Mouse (Mus musculus) lung, adult 2 months (tissue): ENCODE measurements around the gene Zfp758. TPM values are rescaled to one million over a fixed set of nuclear protein-coding genes. Genes with fewer than 3 reads are reported as not detected.

Experiments
- DNase-seq: peaks from one replicate; pipeline ENCODE4 v3.0.0; 2022
- H3K4me1 ChIP-seq: fragments of 200-500 bp; 2 replicates; pipeline ENCODE4 v1.6.1; 2011; ENCODE audit warnings: low read length; ENCODE audit not compliant: control insufficient read depth, insufficient read depth
- H3K4me3 ChIP-seq: fragments of 200-500 bp; replicated peaks from 2 replicates; pipeline ENCODE3; 2011; ENCODE audit warnings: low read depth, mild to moderate bottlenecking, control low read depth, low read length; ENCODE audit errors: extremely low read depth
- CTCF ChIP-seq: fragments of 200-500 bp; IDR thresholded peaks from 2 replicates; pipeline ENCODE4 v1.5.1; 2011; ENCODE audit warnings: mild to moderate bottlenecking, low read length, control low read depth; ENCODE audit not compliant: insufficient read depth
- POLR2A ChIP-seq: fragments of 200-500 bp; IDR thresholded peaks from 2 replicates; pipeline ENCODE4 v1.6.1; 2011; ENCODE audit warnings: low read depth, mild to moderate bottlenecking, control low read depth, low read length, borderline replicate concordance; ENCODE audit errors: extremely low read depth
- WGBS: fragments of 180-500 bp; shearing (Covaris S2); methylation state at CpG from one replicate; pipeline ENCODE4 v1.1.7; 2018; 5-methylcytosine and 5-hydroxymethylcytosine counted together
- polyA plus RNA-seq: library from polyadenylated mRNA; depleted of rRNA; stranded (reverse); fragments of >200 nt; gene quantifications from 2 replicates; pipeline ENCODE4 v1.2.3, GENCODE M21; 2012; rRNA removed

Zfp758 gene
- polyA plus RNA-seq, 1 experiment = 1.1 TPM

GRCm38 (mm10) chr17:22424636-22425354, 63.5 kb downstream of the Zfp758 start:
- 6% methylated on average over 12 of the region's 12 CpGs for WGBS

More at GRCm38 (mm10) chr17:22424636-22425354, 63.5 kb downstream of the Zfp758 start:
- Histone ChIP-seq H3K4me1 (no peaks in the 10 kb centered on the region; the same call in 1 of the 2 replicates), H3K4me3 (peak overlapping the region; percentile 61)
- TF ChIP-seq CTCF = no peak
- TF ChIP-seq POLR2A = no peak
- DNase-seq = no peak

Other genes with a start within 250 kb of the Zfp758 start
- 0.09 and 0.21 TPM in 2 replicates for gene Zfp947, start 195.3 kb upstream of the Zfp758 start, polyA plus RNA-seq
- 0.19 and 0.44 TPM in 2 replicates for gene Zfp994, start 135.8 kb upstream of the Zfp758 start, polyA plus RNA-seq
- 0.57 and 0.86 TPM in 2 replicates for gene CT030661.1, start 46.6 kb upstream of the Zfp758 start, polyA plus RNA-seq
- gene Zfp944, start 53 bp upstream of the Zfp758 start, polyA plus RNA-seq = 1.9 and 2.2 TPM in 2 replicates
- 2.2 and 2.3 TPM in 2 replicates for gene Zfp946, start 62.8 kb downstream of the Zfp758 start, polyA plus RNA-seq
- not detected in 2 replicates for gene Vmn2r111, start 212.0 kb downstream of the Zfp758 start, polyA plus RNA-seq
- not detected in 2 replicates for gene Vmn2r112, start 239.5 kb downstream of the Zfp758 start, polyA plus RNA-seq